Mouse (Mus musculus) kidney, adult 9 months (tissue): ENCODE data around the gene Rnls.
A peak's percentile ranks its signal among the peaks of the same experiment; 100 is the strongest.
"Not testable (repeated sequence)": the region's sequence is repeated elsewhere in the genome, so short reads cannot be mapped to it uniquely, and the experiment has no call there.

Experiments used
- DNase-seq: peaks from one replicate; pipeline ENCODE4 v3.0.0; 2022

The Rnls gene

DNA sequence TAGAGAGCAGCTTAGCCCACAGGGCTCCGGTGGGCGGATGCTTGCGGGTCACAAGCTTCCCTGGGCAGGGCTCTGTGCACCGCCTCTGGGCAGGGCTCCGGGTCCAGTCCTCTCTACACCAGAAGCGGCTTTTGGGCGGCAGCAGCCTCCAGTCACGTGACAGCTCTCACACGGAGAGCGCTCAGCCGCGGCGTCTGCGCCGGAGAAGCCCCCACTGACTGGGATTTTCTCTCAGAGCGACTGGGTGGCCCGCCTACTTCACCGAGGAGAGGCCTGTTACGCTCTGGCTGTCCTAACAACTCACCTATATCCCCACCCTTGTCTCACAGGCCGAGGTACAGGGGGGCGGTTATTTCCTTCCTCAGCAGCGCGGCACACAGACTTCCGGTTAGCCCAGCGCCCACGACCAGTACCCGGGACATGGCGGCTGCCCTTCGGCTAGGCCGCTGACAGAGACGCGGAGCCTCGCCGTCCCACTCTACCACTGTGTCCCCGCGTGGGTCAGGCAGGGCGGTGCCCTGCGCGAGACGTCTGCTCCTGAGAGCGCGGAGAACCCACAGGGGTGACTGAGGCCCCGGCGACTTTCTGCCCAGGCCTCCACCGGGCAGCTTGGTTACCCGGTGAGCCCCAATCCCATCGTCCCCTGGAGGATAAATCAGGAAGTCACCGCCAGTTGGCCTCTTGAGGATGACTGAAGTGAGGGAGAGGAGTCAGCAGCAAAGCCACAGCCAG, at the start of gene Rnls:
Rnls (minus strand) TSS at position 645 of the 732 bp plus-strand sequence.
- peak; percentile 91 for DNase-seq

DNA sequence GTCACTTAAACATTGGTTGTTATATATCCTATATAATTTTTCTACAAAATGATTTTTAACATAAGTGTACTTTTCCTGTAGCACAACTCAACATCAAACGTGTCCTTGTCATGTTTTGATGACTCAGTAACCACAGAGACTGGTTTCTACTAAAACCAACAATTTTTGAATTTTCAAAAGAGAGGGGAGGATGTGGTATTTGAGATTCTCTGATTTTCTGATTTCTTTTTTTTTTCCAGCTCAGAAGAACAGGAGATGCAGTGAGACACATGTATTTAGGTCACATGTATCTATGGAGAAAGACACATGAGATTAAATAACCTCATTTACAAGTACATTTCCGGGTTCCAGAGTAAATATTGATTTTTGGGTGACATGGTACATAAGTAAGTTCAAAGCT, 37.4 kb upstream of the Rnls start:
- no peak for DNase-seq

DNA sequence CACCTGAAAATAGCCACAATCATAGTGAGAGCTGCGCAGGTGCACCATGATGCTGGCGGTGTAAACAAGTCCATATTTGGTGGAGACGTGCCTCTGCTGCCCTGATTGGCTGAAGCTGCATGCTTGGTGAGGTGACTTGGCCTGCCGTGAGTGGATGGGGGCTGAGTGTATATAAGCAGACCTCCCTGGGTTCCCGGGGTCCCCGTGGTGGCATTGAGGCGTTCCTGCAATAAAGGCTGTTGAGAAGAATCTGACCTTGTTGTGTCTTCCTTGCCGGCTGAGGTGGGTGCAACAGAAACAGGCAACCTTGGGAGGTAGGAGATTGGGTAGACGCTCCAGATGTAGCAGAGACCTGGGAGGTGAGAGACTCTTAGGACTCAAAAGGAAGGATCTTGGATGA, 27.3 kb upstream of the Rnls start:
- DNase-seq: not testable (repeated sequence)

DNA sequence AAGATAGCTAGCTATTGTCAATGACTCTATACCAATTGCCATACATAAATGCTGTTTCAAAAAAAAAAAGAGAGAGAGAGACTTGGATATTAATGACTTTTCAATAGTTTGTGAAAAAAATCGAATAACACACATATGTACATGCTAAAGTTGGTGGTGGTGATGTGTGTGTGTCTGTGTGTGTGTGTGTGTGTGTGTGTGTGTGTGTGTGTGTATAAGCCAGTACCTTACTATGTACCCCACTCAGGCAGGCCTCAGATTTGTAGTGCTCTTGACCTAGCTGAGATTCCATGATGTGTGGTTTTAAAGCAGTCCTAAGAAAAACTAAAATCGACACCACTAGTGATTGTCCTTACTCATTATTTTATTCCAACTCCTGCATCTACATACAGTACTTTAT, 11.3 kb downstream of the Rnls start:
- DNase-seq: no peak

DNA sequence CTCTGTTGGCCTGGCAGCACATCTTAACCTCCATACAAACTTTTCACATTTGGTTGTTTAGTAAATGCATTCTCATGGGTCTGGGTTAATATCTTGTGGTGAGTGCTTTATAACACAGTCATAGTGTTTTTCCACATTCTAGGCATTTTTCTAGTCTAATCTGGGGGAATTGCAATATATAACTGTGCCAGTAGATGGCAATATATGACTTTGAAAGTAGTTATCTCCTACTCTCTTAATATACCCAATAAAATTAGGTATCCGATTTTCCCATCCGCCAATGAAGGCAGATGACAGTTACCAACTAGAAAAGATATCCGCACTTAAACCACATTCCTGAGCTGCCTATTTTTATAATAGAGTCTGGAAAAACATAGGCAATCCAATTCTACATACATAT, 11.7 kb downstream of the Rnls start:
- DNase-seq: peak; percentile 57

DNA sequence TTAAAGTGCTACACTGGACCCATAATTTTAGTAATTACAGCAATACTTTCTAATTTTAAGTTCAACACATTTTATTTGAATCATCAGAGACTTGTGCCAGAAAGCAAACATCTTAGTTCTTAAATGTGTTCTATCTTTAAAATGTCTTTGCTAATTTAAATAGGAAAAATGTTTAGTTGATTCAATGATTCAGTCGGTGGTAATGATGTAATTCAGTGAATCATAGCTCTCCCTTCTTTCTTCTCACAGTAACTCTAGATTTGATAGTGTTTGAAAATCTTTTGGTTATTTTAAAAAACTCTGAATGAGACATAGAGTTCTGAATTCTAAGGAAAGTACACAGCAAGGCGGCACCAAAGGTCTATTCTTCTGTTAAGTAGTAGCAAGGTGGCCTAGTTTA, 23.3 kb downstream of the Rnls start:
- DNase-seq: no peak

DNA sequence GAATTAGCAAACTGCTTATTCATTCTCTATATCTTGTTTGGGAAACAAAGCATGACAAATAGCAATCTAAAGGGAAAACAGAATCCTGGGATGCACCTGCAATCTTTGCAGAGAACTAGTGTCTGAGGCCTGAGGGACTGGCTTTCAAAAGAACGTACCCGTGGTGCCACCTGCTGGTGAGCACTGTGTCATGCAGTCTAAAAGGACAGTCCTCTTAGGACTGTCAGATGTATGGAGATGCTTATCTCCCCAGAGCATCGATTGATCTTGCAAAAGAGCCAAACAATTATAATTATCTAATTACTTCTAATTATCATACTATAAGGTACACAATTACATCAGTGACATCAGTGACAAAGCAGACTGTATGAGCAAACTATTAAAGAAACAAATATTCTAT, 25.4 kb downstream of the Rnls start:
- peak; percentile 70 for DNase-seq

DNA sequence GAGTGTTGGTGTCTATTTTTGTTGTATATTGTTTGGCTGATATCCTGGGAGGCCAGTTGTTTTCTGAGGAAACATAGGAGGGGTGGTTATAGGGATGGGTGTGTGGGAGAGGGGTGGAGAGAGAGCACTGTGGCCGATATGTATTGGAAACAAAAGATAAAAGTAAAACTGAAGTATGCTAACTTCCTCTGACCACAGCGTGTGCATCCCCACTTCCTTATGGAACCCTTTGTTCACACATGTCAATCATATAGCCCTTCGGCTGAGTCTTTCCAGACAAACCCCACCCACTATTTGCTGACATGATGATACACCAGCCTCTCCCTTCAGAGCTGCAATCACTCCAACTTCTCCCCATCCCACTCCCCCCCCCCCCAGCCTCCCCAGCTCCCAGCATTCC, 35.1 kb downstream of the Rnls start:
- DNase-seq: no peak

DNA sequence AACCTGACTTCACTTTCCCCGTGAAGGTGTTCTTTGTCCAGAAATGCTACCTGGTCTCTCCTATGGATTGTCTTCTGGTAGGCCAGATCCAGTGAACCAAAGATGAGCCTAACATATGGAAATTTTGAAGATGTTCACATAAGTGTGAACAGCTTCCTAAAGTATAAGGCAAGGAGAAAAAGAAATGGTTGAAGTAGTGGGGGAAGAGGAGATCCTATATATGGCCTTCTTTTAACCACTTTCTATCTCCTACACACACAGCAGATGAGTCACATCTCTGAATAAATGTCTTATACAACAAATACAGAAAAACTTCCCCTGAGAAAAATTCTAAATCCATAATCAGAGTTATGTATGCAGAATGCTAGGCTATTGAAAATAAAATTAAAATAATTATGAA, 52.0 kb downstream of the Rnls start:
- no peak for DNase-seq

DNA sequence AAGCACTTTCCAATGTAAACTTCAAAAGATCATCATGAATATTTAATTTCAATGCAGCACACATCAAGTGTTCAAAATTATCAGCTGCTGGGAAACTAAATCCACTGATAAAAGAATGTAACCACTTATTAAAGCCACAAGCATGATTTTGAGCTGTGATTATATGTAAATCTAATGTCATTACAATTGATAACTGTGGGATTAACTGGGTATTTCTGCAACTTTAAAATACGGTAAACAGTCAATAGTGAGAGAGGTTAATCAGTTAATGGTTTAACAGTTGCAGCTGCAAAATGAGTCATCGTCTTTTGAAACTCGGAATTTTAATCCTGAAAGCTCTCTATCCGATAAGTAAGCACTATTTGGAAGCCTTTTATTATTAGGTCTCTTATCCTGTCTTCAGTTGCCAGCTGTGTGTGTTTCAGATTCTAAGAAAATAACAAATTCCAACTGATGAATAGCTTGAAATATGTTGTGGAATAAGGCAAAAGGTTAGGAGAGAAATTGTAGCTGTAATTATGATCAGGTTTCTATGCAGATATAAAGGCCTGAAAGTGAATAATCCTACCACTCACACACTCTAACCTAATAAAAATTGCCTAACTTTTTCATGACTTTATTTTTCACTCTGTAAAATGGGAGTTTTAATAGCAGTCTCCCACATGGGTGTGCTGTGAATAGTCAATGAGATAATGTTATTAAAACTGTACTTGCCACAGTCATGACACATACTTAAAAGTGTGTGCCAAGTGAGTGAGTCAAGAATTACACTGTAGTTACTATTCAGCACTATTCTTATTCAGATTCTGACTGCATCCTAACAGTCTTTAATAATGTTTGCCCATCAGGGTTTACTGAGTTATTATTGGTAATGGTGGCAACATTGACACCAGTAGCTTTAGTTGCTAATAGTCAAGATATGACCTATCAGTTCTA, 65.1 kb downstream of the Rnls start:
- no peak for DNase-seq

DNA sequence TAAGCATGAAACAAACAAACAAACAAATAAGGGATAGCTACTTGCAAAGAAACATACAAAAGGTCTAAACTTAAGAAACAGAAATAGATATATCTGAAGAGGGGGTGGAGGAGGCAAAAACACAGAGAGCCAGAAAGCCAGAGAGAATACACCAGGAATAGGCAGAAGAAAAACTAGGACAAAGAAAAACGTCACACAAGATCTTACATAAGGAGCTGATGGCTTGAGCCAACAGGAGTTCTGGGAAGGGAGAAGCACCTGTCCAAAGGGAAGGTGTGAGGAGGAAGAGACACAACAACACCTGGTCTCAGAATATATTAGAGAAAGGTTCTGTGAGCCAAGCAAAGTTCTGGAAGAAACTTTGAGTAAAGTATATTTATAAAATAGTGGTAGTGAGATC, 73.3 kb downstream of the Rnls start:
- no peak for DNase-seq

DNA sequence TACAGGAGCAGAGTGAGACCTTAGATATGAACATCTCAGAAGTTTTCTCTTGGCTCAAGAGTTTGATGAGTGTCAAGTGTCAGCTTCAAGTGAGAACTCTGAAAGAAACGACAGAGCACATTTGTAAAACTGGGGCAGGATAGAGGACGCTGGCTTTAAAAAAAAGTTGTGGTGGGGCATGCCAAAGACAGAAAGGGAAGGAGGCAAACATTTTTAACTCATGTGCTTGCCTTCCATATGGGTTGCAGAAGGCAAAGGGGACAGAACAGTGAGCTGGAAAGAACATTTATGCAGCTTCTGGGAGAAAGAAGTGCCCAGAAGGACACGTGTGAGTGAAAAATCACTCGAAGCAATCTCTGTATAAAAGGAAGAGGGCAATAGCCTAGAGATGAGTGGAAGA, 75.0 kb downstream of the Rnls start:
- DNase-seq: no peak

DNA sequence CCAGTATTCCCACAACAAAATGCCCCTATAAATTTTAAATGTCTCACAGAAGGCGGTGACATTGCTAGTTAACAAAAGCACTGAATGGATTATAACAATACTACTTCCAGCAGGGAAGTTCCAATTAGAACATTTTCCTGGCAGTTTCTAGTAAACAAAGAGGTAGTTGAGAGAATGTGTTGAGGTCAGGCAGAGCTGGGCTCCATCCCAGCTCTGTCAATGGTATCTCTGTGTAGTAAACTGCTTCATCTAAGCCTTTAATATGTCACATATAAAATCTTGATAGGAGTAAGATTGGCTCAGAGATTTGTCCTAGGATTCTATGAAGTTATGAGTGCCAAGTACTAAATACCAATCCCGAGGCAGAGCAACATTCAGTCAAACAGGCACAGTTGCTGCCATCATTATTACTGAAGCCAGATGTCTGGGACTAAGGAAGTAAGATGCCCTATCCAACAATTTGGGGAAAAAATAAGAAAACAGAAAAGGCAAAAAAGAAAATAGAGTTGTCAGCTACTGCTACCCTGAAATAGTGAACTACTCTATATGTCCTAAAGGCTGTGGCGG, 92.3 kb downstream of the Rnls start:
- DNase-seq: no peak

DNA sequence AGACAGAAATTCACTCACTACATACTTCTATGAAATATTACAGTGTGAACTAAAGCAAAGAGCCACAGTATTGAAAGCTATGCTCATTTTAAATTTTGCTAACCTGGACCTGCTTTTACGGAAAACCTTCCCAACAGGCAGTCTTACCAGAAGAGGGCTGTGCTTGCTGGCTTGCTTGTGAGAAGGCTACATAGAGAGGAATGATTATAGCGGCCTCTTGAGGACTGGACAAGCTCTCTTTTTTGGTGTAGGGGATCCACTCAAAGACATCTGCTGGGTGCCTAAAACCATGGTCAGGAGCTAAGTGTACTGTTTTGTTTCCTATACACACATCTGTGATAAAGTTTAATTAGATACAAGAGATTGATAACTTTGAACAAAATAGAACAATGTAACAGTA, 95.8 kb downstream of the Rnls start:
- peak; percentile 9 for DNase-seq

DNA sequence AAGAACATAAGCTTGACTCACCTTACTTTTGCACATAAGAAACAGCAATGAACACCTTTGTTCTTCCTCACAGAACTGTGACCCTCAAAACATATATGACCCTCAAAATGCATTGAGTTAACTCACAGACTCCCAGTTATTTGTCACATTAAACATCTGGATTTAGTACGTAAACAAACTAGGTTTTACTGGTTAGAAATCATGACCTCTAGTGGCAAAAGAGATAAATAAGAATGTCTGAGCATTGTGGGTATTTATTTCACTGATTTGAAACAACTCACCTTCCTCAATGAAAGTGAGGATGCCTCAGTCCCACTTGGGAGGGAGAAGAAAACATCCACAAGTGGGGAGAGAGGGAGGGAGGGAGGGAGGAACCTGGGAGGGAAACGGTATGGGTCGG, 109.1 kb downstream of the Rnls start:
- DNase-seq: no peak

DNA sequence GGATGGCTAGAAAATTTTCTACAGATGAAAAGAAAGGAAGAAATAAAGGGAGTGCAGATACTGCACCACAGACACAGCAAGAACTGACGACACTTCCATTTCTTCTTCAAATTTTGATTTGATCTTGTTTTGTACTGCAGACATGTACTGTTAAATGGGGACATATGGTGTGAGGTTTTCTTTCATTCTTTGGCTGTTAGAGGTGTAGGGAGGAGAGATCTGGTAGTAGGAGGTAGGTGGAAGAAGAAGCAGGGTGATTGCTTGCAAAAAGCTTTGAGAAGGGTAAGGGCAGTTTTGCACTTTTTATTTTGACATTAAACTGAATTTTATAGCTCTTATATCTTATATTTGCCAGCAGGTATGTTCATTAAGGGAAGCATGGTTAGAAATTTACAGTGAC, 115.7 kb downstream of the Rnls start:
- DNase-seq: no peak

DNA sequence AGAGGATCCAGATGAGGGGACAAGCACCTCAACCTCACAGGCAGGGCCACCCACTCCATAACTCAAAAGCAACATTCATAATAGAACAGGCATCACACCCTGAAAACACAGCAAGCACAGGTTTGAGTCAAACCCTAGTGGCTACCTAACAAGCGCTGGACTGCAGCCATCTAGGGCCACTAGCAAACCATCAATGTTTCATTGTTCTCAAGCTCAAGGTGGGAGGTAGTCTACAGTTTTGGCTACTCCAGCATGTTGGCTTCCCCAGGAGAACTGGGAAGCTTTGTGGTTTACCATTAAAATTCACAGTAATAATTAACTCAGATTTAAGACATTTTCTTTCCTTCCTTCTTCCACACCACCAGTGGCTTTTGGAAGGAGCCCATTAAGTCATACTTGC, 118.4 kb downstream of the Rnls start:
- DNase-seq: peak; percentile 61

DNA sequence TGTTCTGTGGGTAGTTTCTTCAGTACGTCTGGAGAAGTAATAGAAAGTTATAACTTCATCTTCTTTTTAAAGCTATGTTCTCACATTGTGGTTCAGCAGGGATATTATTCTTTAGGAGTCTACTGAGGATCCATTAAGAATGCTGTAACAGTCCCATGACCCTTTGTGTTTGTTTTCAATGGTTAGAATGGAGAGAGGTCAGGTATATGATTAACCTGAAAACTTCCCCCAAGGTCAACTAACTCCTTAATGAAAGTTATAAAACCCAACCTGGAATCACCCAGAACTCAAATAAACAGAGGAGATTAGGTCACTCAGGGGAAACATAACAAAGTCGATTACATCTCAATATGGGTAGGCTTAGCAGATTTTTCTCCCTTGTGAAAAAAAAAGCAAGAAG, 120.5 kb downstream of the Rnls start:
- DNase-seq: peak; percentile 86

DNA sequence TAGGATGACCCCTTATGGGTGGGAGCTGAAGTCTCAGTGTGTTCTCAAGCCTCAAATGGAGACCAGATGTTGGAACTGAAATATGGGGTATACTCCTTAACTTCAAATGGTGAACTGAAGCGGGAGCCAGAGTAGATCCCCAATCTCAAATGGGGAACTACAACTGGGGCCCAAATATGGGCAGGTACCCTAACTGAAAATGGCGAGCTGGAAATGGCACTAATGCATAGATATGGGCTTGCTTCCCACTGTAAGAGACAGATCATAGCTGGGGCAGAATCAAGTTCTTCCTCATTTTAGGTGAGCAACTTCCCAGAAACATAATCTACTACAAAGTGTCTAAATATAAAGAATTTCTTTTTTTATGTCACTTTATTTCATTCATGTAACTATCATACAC, 121.9 kb downstream of the Rnls start:
- no peak for DNase-seq

DNA sequence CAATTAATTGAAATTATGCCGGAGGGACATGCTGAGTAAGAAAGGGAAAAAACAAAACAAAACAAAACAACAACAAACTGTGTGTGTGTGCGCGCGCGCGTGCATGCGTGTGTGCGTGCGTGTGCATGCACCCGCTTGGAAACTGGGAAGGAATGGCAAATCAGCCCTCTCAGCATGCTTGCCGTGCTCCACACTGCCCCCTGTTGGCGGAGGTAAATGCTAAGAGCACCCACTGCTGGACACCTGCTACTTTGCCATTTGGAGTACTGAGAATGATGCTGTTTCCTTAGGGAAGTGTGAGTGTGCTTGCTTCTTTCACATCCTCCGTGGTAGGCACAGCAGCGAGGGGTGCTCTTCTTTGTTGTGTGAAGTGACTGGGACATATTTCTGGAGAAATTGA, 124.1 kb downstream of the Rnls start:
- DNase-seq: no peak

DNA sequence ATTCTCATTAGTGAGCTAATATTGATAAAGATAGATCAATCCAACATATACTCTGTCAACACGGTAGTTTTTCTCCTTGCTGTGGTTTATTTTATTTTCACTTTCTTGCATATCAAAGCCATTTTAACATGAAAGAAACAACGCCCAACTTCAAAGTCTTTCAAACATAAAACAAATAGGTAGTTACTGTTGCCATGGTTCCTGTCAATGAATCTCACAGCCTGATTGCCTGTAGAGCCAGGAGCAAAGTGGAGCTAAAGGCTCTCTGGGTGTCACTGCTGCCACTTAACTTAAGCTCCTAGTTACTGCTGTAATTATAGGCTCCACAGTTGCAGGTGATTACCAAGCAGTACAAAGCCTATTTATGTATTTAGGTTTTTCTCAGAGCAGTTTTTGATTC, 126.8 kb downstream of the Rnls start:
- DNase-seq: no peak

DNA sequence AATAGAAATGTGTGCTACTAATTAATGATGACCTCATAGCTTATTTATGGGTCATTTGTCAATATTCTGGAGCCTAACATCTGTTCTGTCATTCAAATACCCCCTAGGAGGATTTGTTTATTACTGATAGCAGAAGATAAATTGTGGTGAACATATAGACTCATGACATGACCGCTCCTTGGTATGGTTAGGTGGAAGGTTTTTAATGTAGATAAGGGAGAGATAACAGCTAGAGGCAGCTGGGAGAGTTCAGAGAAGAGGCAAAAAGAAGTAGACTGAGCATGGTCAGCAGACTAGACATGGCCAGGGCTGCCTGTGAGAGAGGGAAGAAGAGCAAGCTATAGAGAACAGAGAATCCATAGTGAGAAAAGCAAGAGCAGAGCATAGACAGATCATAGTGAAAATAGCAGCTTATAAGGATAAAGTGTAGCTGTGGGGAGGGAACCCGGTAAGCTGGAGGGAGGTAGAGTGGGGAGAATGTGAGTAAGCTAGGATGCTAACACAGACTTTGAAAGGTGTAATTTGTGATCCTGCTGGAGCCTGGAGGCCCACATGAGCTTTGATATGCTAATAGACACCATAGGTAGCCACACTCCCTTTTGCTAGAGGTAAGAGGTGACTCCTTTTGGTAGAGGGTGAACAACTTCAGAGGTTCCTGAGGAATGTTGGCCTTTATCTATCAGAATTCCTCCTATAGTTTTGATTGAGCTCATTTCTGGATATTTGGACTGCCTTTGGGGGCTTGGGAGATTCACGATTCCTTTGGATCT, 127.7 kb downstream of the Rnls start:
- DNase-seq: no peak

DNA sequence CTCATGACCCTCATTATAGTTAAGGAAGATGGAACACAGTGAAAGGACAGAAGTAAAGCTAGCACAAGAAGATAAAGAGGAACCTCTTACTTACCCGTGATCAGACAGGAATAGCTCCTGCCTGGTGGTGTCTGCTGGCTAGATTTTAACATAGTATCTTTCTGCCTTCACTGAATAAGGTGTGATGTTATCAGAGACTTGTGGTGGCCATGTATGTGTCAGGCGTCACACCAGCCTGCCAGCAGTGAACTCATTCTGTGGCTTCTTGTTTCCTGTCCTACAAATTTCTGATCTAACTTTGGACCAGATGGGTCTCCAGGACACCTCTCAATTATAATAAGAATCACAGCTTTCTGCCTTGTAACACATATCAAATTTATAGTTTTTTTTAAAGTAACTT, 129.7 kb downstream of the Rnls start:
- no peak for DNase-seq
